Mouse (Mus musculus) liver, embryonic 14.5 days (tissue): Measurements from ENCODE around the gene Ankfn1. TPM values are rescaled to one million over a fixed set of nuclear protein-coding genes. Genes with fewer than 3 reads are reported as not detected.

ENCODE experiments used
- ATAC-seq: fragments of 200-750 bp; cut with Nextera tagmentation; 2 replicates; pipeline ENCODE4 v1.8.0; 2017; ENCODE audit warnings: moderate number of reproducible peaks, mild to moderate bottlenecking, moderate library complexity; ENCODE audit not compliant: insufficient read depth
- DNase-seq, 3 experiments: peaks; one replicate each; pipeline ENCODE4 v3.0.0-alpha.2; 2012 to 2013; ENCODE audit warnings: low read depth in 3 of 3, low spot score in 3 of 3
- H3K27ac ChIP-seq: fragments of 300-500 bp; sonication (generic); 2 replicates; pipeline ENCODE4 v1.5.1; 2014; ENCODE audit warnings: moderate library complexity, mild to moderate bottlenecking, control low read depth, inconsistent platforms
- H3K27me3 ChIP-seq: fragments of 300-500 bp; sonication (generic); 2 replicates; pipeline ENCODE4 v1.6.1; 2014; ENCODE audit warnings: mild to moderate bottlenecking, low read length, moderate library complexity; ENCODE audit not compliant: control insufficient read depth, insufficient read depth
- H3K36me3 ChIP-seq: fragments of 300-500 bp; sonication (generic); replicated peaks from 2 replicates; pipeline ENCODE4 v1.6.1; 2014; ENCODE audit warnings: low read depth; ENCODE audit not compliant: control insufficient read depth, insufficient read depth
- H3K4me1 ChIP-seq, 2 experiments: fragments of 200-500 bp in 1 of 2; fragments of 300-500 bp in 1 of 2; sonication (generic) in 1 of 2; replicated peaks; 2 replicates each; pipeline ENCODE4 v1.6.1; 2012 to 2014; ENCODE audit warnings: antibody characterized with exemption in 1 of 2, inconsistent platforms in 1 of 2, low read length in 1 of 2; ENCODE audit not compliant: control insufficient read depth in 2 of 2, insufficient read depth in 2 of 2
- H3K4me2 ChIP-seq: fragments of 300-500 bp; sonication (generic); 2 replicates; pipeline ENCODE4 v1.6.1; 2014; ENCODE audit warnings: low read depth, mild to moderate bottlenecking, control low read depth, moderate library complexity
- H3K4me3 ChIP-seq, 2 experiments: fragments of 200-500 bp in 1 of 2; fragments of 300-500 bp in 1 of 2; sonication (generic) in 1 of 2; 2 replicates each; pipeline ENCODE4 v1.5.1; 2012 to 2014; ENCODE audit warnings: low read depth in 2 of 2, low read length in 2 of 2, mild to moderate bottlenecking in 2 of 2, control low read depth in 1 of 2, inconsistent platforms in 1 of 2, moderate library complexity in 1 of 2; ENCODE audit not compliant: insufficient read depth in 1 of 2
- H3K9ac ChIP-seq: fragments of 300-500 bp; sonication (generic); replicated peaks from 2 replicates; pipeline ENCODE4 v1.6.1; 2014; ENCODE audit warnings: mild to moderate bottlenecking, control low read depth, moderate library complexity
- H3K9me3 ChIP-seq: fragments of 300-500 bp; sonication (generic); 2 replicates; pipeline ENCODE4 v1.6.1; 2016; ENCODE audit warnings: low read length, mixed read lengths; ENCODE audit not compliant: control insufficient read depth
- CTCF ChIP-seq: IDR thresholded peaks from 2 replicates; pipeline ENCODE4 v1.5.1; 2016; ENCODE audit warnings: antibody characterized with exemption, low read depth, control low read depth
- EP300 ChIP-seq: IDR thresholded peaks from 2 replicates; pipeline ENCODE4 v1.6.1; 2016; ENCODE audit warnings: antibody characterized with exemption, low read depth
- WGBS: fragments of 180-500 bp; shearing (Covaris S2); extraction: QIAGEN DNeasy Blood & Tissue Kit; methylation state at CpG from one replicate; pipeline ENCODE4 v1.1.7; 2014; ENCODE audit not compliant: insufficient replicate concordance; 5-methylcytosine and 5-hydroxymethylcytosine counted together
- polyA plus RNA-seq, 2 experiments: library from polyadenylated mRNA; depleted of rRNA in 1 of 2; stranded (reverse) in 1 of 2; unstranded in 1 of 2; fragments of >200 nt; fragmentation: Nextera tagmentation in 1 of 2; extraction: Ambion mirVana in 1 of 2; gene quantifications; 2 replicates each; pipeline versions ENCODE4 v1.2.1 to v1.2.3; 2012 to 2014

Ankfn1 gene
- polyA plus RNA-seq, 2 experiments: not detected

DNA sequence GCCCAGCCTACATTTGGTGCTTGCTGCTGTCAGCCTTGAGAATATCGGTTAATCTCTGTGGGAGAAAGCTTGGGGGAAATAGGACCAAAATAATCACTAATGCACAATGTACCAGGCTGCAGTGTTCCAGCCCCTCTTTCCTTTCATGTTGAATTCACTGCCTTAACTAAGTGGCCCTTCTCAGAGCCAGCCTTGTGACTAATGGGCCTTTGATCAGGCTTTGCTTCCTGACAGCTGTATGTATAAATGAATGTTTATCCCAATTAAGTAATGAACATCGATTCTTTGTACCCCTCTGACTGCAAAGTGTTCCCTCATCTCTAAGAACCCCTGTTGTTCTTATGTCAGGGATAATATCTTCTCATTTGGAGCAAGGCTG lies 11.7 kb downstream of the Ankfn1 start:
- no peak for TF ChIP-seq EP300
- TF ChIP-seq CTCF: no peak
- Histone ChIP-seq H3K4me2 (no peak overlapping the region), H3K9me3 (no peaks in the 10 kb centered on the region), H3K27ac (no peak overlapping the region), H3K36me3 (no peaks in the 10 kb centered on the region), H3K4me3 (no peak overlapping the region), H3K27me3 (no peaks in the 10 kb centered on the region), H3K4me1 (no peaks in the 10 kb centered on the region), H3K9ac (no peak overlapping the region)
- ATAC-seq (no peak), DNase-seq (no peak)
- WGBS: 60% methylated on average over 2 of the region's 2 CpGs

DNA sequence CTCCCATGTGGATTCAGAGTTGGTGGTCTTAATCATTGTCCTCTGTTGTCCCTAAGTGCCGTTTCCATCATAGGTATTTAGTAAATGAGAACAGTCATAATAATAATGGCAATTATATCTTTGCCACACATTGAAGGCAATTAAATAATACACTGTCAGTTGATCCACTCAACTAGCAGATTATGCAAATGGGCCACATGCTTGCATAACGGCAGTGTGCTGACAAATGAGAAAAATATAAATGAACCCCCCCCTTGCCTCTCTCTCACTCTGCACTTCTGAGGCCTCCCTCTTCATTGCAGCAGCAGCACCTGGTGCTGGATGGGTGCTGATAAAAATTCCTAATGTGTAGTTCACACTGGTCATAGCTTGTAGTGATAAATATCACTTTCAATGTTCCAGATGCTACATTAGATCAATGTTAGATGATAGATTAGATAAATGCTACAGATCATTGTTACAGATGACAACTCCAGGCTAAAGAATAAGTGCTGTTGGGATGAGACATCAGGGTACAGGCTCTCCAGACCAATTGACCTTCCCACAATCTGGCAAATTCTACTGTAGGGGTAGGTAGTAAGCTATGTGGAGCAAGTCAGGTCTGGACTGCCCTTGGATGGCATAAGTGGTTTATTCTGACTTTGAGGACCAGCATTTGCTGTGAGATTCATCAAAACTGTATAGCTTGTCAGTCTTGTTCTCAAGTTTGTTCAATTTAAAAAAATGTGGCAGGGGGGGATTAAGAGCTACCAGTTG lies 12.3 kb downstream of the Ankfn1 start:
- DNase-seq (no peak), ATAC-seq (no peak)
- H3K27me3 ChIP-seq: no peaks in the 10 kb centered on the region
- no peak overlapping the region for H3K27ac ChIP-seq
- H3K4me1 ChIP-seq: no peaks in the 10 kb centered on the region
- no peaks in the 10 kb centered on the region for H3K9me3 ChIP-seq
- no peak overlapping the region for H3K4me3 ChIP-seq
- TF ChIP-seq CTCF: no peak
- no peak for TF ChIP-seq EP300
- no peak overlapping the region for H3K4me2 ChIP-seq
- WGBS: 71% methylated on average over 2 of the region's 2 CpGs
- no peak overlapping the region for H3K9ac ChIP-seq
- no peaks in the 10 kb centered on the region for H3K36me3 ChIP-seq

DNA sequence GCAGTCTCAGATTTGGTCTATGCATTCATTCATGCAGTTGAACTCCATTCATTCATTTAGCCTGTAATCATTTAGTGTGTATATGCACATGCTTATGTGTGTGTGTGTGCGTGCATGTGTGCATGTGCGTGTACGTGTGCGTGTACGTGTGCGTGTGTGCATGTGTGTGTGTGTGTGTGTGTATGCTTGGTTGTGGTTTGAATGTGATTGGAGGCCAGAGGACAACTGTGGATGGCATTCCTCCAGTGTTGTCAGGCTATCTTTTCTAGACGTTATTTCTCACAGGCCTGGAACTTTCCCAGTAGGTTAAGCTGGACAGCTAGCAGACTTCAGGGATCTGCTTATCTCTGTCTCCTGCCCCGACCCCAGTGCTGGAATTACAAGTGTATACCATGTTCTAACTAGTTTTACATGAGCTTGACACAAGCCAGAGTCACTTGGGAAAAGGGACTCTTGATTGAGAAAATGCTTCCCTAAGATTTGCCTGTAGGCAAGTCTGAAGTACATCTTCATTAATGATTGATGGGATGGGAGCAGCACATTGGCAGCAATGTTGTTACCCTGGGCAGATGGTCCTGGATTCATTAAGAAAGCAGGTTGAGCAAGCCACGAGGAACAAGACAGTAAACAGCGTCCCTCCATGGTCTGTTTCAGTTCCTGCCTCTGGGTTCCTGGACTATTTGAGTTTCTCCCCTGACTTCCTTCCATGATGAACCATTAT lies 43.3 kb downstream of the Ankfn1 start:
- TF ChIP-seq EP300 (no peak), CTCF (no peak)
- Histone ChIP-seq H3K27ac (no peak overlapping the region), H3K4me3 (no peak overlapping the region), H3K4me1 (no peaks in the 10 kb centered on the region), H3K36me3 (no peaks in the 10 kb centered on the region), H3K27me3 (no peaks in the 10 kb centered on the region), H3K9ac (no peak overlapping the region), H3K9me3 (no peaks in the 10 kb centered on the region), H3K4me2 (no peak overlapping the region)
- DNase-seq (no peak), ATAC-seq (no peak)
- 63% methylated on average over 10 of the region's 10 CpGs for WGBS

GRCm38 (mm10) chr11:89733526-89733925 lies 43.9 kb downstream of the Ankfn1 start:
- TF ChIP-seq EP300 (no peak), CTCF (no peak)
- ATAC-seq (no peak), DNase-seq (no peak)
- Histone ChIP-seq H3K9ac (no peak overlapping the region), H3K4me3 (no peak overlapping the region), H3K27me3 (no peaks in the 10 kb centered on the region), H3K9me3 (no peaks in the 10 kb centered on the region), H3K4me2 (no peak overlapping the region), H3K36me3 (no peaks in the 10 kb centered on the region), H3K27ac (no peak overlapping the region), H3K4me1 (no peaks in the 10 kb centered on the region)
- WGBS: 56% methylated on average over 7 of the region's 7 CpGs

GRCm38 (mm10) chr11:89720847-89721246 lies 56.6 kb downstream of the Ankfn1 start:
- 16% methylated on average over 5 of the region's 5 CpGs for WGBS
- Histone ChIP-seq H3K4me1 (no peaks in the 10 kb centered on the region), H3K36me3 (no peaks in the 10 kb centered on the region), H3K9ac (no peak overlapping the region), H3K27ac (no peak overlapping the region), H3K9me3 (no peaks in the 10 kb centered on the region), H3K27me3 (no peaks in the 10 kb centered on the region), H3K4me3 (no peak overlapping the region), H3K4me2 (no peak overlapping the region)
- DNase-seq: peak in 1 of 3 experiments; percentile 1
- TF ChIP-seq EP300 (no peak), CTCF (peak; percentile 86)
- ATAC-seq: no peak
